In the genomic region with DNA sequence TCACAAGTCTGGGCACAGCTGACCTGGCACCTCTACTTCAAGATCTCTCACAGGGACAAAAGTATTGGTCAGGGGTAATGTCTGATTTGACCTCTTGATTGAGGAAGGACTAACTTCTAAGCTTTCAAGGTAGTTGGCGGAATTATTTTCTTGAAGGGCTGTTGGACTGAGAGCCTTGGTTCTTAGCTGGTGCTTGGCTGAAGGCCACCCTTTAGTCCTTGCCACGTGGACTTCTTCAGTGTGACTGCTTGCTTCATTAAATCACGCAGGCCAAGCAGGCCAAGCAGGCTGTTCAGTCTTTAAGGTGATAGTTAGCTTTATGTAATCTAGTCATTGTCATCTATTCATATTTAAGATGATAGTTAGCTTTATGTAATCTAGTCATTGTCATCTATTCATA, we compare ENCODE assay signal across 22 mouse cellular contexts. TPM values are rescaled to one million over a fixed set of nuclear protein-coding genes. Genes with fewer than 3 reads are reported as not detected.
A peak's percentile ranks its signal among the peaks of the same experiment; 100 is the strongest.
DNase-seq lines count a peak whose midpoint lies in the region; ATAC-seq and TF ChIP-seq lines count a peak whose summit lies in the region.
"Had no signal": no experiment of that assay in that cellular context is flagged by ENCODE, and none has a peak within 500 bp of the region (broad histone marks: within the 10 kb centered on the region; RNA-seq: fewer than 3 reads in every experiment).

No protein-coding gene starts in this region.

- TF ChIP-seq CTCF in lung, postnatal 0 days (IDR thresholded peaks at IDR 0.05) = no peak

- no peaks in the 10 kb centered on the region for H3K36me3 ChIP-seq in lung, postnatal 0 days (ENCODE audit: insufficient read depth, low read length)
- H3K36me3 ChIP-seq: embryonic facial prominence, embryonic 15.5 days; intestine, embryonic 15.5 days; midbrain, embryonic 12.5 days had no signal

- intact Hi-C loops in heart, postnatal 14 days (cut with DNase I) = no loop called here

- DNase-seq in adrenal gland, postnatal 36 days = peak; percentile 15 to 27
- no peak for DNase-seq in adrenal gland, adult 8-10 months
- peak; percentile 60 for DNase-seq in kidney, adult 11 months
- no peak for DNase-seq in kidney, postnatal 10 days
- DNase-seq in lung, postnatal 25 days (ENCODE audit: low spot score) = peak; percentile 31
- no peak for DNase-seq in lung, postnatal 0 days (ENCODE audit: low spot score)
- DNase-seq in kidney, postnatal 14 days = peak; percentile 16
- DNase-seq in heart, postnatal 14 days = no peak
- DNase-seq: forebrain, postnatal 0 days; heart, adult 11 months; layer of hippocampus, postnatal 36 days; retina, postnatal 1 day; thymus, adult 2 months had no signal

- H3K9ac ChIP-seq in lung, postnatal 0 days (replicated peaks; ENCODE audit: low read depth) = no peak overlapping the region
- H3K9ac ChIP-seq: embryonic facial prominence, embryonic 15.5 days; forebrain, postnatal 0 days; heart, embryonic 12.5 days; hindbrain, embryonic 14.5 days; intestine, embryonic 15.5 days; limb, embryonic 15.5 days; midbrain, embryonic 12.5 days had no signal

- 81% methylated on average over 3 of the region's 3 CpGs for WGBS in lung, postnatal 0 days

- no peak for ATAC-seq in lung, postnatal 0 days
- ATAC-seq: forebrain, postnatal 0 days; intestine, embryonic 15.5 days had no signal

- no peaks in the 10 kb centered on the region for H3K9me3 ChIP-seq in lung, postnatal 0 days (ENCODE audit: low read length)
- H3K9me3 ChIP-seq: embryonic facial prominence, embryonic 15.5 days; forebrain, embryonic 10.5 days; G1E; heart, embryonic 12.5 days; intestine, embryonic 15.5 days; limb, embryonic 15.5 days; midbrain, embryonic 12.5 days had no signal

- H3K4me2 ChIP-seq in lung, postnatal 0 days (replicated peaks; ENCODE audit: low read depth, low read length) = no peak overlapping the region
- H3K4me2 ChIP-seq: embryonic facial prominence, embryonic 15.5 days; heart, embryonic 12.5 days; hindbrain, embryonic 14.5 days; intestine, embryonic 15.5 days; limb, embryonic 15.5 days; midbrain, embryonic 12.5 days had no signal

- no peak overlapping the region for H3K27ac ChIP-seq in lung, postnatal 0 days (ENCODE audit: low read length)
- H3K27ac ChIP-seq: embryonic facial prominence, embryonic 15.5 days; forebrain, embryonic 10.5 days; hindbrain, embryonic 14.5 days; intestine, embryonic 15.5 days; layer of hippocampus, adult 2 months; limb, embryonic 15.5 days; midbrain, embryonic 12.5 days had no signal

- no peak overlapping the region for H3K4me3 ChIP-seq in lung, postnatal 0 days (ENCODE audit: low read depth, low read length)
- H3K4me3 ChIP-seq: embryonic facial prominence, embryonic 15.5 days; forebrain, embryonic 10.5 days; heart, embryonic 12.5 days; intestine, embryonic 15.5 days; layer of hippocampus, adult 2 months; limb, embryonic 15.5 days; midbrain, embryonic 12.5 days had no signal

- H3K27me3 ChIP-seq in lung, postnatal 0 days (replicated peaks; ENCODE audit: insufficient read depth, low read length) = no peaks in the 10 kb centered on the region
- H3K27me3 ChIP-seq: embryonic facial prominence, embryonic 15.5 days; heart, embryonic 12.5 days; intestine, embryonic 15.5 days; limb, embryonic 15.5 days; midbrain, embryonic 12.5 days had no signal

- H3K4me1 ChIP-seq in lung, postnatal 0 days (ENCODE audit: insufficient read depth, low read depth, low read length) = no peaks in the 10 kb centered on the region
- H3K4me1 ChIP-seq: embryonic facial prominence, embryonic 15.5 days; forebrain, embryonic 10.5 days; intestine, embryonic 15.5 days; limb, embryonic 15.5 days; midbrain, embryonic 12.5 days had no signal

- TF ChIP-seq EP300 in lung, postnatal 0 days (IDR thresholded peaks at IDR 0.05) = no peak

RNA-seq across cellular contexts. Expression of a gene that starts 49.2 kb away (rescaled TPM):
- 10 to 100 TPM; 33.8 to 37.3 TPM for total RNA-seq in adrenal gland, postnatal 36 days (2021)
- 10 to 100 TPM; 48.2 to 67.7 (median 54.8) TPM for total RNA-seq in adrenal gland, adult 8-10 months (2022)
- polyA plus RNA-seq in lung, postnatal 0 days (2015; fragmentation: Nextera tagmentation; extraction: Ambion mirVana) = 20.7 and 25.6 TPM in 2 replicates
- 10 to 100 TPM; 20.1 to 20.8 TPM for total RNA-seq in heart, postnatal 14 days (2021)

Comparison
In these comparisons a context has a peak if more than half of its experiments do, and no peak if none do; other contexts are left out.
1. DNase-seq: peak in adrenal gland, postnatal 36 days (2 of 2), kidney, adult 11 months (single experiment), lung, postnatal 25 days (single experiment) and kidney, postnatal 14 days (single experiment); none in adrenal gland, adult 8-10 months (single experiment), kidney, postnatal 10 days (single experiment), lung, postnatal 0 days (single experiment) and heart, postnatal 14 days (0 of 2).